ENCODE assay signal across 23 mouse cellular contexts in genomic region chr4:34829456-34829855, GRCm38 (mm10).
"Had no signal": no experiment of that assay in that cellular context is flagged by ENCODE, and none has a peak within 500 bp of the region (broad histone marks: within the 10 kb centered on the region; RNA-seq: fewer than 3 reads in every experiment).

No protein-coding gene starts in this region.

- H3K4me1 ChIP-seq: kidney, embryonic 15.5 days; limb, embryonic 12.5 days; limb, embryonic 15.5 days; midbrain, embryonic 12.5 days; midbrain, embryonic 15.5 days; neural tube, embryonic 12.5 days; neural tube, embryonic 15.5 days; stomach, embryonic 15.5 days had no signal

- H3K9ac ChIP-seq: kidney, embryonic 15.5 days; limb, embryonic 12.5 days; limb, embryonic 15.5 days; liver, embryonic 14.5 days; liver, postnatal 0 days; lung, embryonic 14.5 days; midbrain, embryonic 12.5 days; midbrain, embryonic 15.5 days; neural tube, embryonic 12.5 days; neural tube, embryonic 15.5 days; stomach, embryonic 15.5 days had no signal

- H3K4me3 ChIP-seq: kidney, embryonic 15.5 days; limb, embryonic 12.5 days; limb, embryonic 15.5 days; midbrain, embryonic 12.5 days; midbrain, embryonic 15.5 days; neural tube, embryonic 12.5 days; neural tube, embryonic 15.5 days; stomach, embryonic 15.5 days had no signal

- H3K27me3 ChIP-seq: kidney, embryonic 15.5 days; limb, embryonic 12.5 days; limb, embryonic 15.5 days; midbrain, embryonic 12.5 days; midbrain, embryonic 15.5 days; neural tube, embryonic 12.5 days; neural tube, embryonic 15.5 days; stomach, embryonic 15.5 days had no signal

- H3K4me2 ChIP-seq: kidney, embryonic 15.5 days; limb, embryonic 12.5 days; limb, embryonic 15.5 days; liver, embryonic 11.5 days; lung, embryonic 14.5 days; midbrain, embryonic 12.5 days; midbrain, embryonic 15.5 days; neural tube, embryonic 12.5 days; neural tube, embryonic 15.5 days; stomach, embryonic 15.5 days had no signal

- DNase-seq: kidney, adult 11 months; kidney, adult 8-10 months; kidney, postnatal 10 days; kidney, postnatal 36 days; layer of hippocampus, postnatal 36 days; left cerebral cortex, postnatal 4 days; liver, postnatal 0 days; lung, embryonic 14.5 days; spleen, adult 18-20 months; thymus, adult 18-20 months; thymus, postnatal 36 days had no signal

- H3K27ac ChIP-seq: kidney, embryonic 15.5 days; limb, embryonic 12.5 days; limb, embryonic 15.5 days; liver, embryonic 14.5 days; macrophage; midbrain, embryonic 12.5 days; midbrain, embryonic 15.5 days; neural tube, embryonic 12.5 days; neural tube, embryonic 15.5 days; stomach, embryonic 15.5 days had no signal

- ATAC-seq: liver, postnatal 0 days; lung, postnatal 0 days; midbrain, embryonic 15.5 days had no signal

- H3K9me3 ChIP-seq: kidney, embryonic 15.5 days; limb, embryonic 12.5 days; limb, embryonic 15.5 days; midbrain, embryonic 12.5 days; midbrain, embryonic 15.5 days; neural tube, embryonic 12.5 days; neural tube, embryonic 15.5 days; stomach, embryonic 15.5 days had no signal
